In genomic region chr13:6643026-6643425, GRCm38 (mm10) we compare ENCODE assay signal across 19 mouse cellular contexts. TPM values are rescaled to one million over a fixed set of nuclear protein-coding genes. Genes with fewer than 3 reads are reported as not detected.
DNase-seq lines count a peak whose midpoint lies in the region; ATAC-seq and TF ChIP-seq lines count a peak whose summit lies in the region.
"Had no signal": no experiment of that assay in that cellular context is flagged by ENCODE, and none has a peak within 500 bp of the region (broad histone marks: within the 10 kb centered on the region; RNA-seq: fewer than 3 reads in every experiment).

No protein-coding gene starts in this region.

- no peaks in the 10 kb centered on the region for H3K27me3 ChIP-seq in heart, embryonic 11.5 days (ENCODE audit: control insufficient read depth, insufficient read depth, low read length)
- no peaks in the 10 kb centered on the region for H3K27me3 ChIP-seq in megakaryocyte, embryonic 14.5 days (replicated peaks)
- H3K27me3 ChIP-seq in MEL (ENCODE audit: control insufficient read depth in 1 of 2, insufficient read depth in 2 of 2, low read length in 2 of 2): no peaks in the 10 kb centered on the region
- H3K27me3 ChIP-seq in small intestine, adult 2 months (ENCODE audit: control insufficient read depth, insufficient read depth, low read length): no peaks in the 10 kb centered on the region
- H3K27me3 ChIP-seq: heart, embryonic 12.5 days; hindbrain, embryonic 12.5 days had no signal

- H3K27ac ChIP-seq in heart, embryonic 11.5 days (ENCODE audit: low read depth, low read length): no peak overlapping the region
- H3K27ac ChIP-seq in MEL (ENCODE audit: control insufficient read depth, low read depth, low read length): peak overlapping the region; percentile 72
- peak overlapping the region; percentile 83 for H3K27ac ChIP-seq in small intestine, adult 2 months (ENCODE audit: insufficient read depth, low read depth, low read length)
- H3K27ac ChIP-seq: embryonic facial prominence, embryonic 12.5 days; forebrain, embryonic 12.5 days; gastrocnemius, adult 2 months; hindbrain, embryonic 12.5 days had no signal

- TF ChIP-seq RAD21 in MEL (IDR thresholded peaks at IDR 0.05; ENCODE audit: low read depth, low read length): no peak

- no peaks in the 10 kb centered on the region for H3K9me3 ChIP-seq in heart, embryonic 11.5 days (replicated peaks; ENCODE audit: control insufficient read depth, low read length)
- H3K9me3 ChIP-seq in megakaryocyte, embryonic 14.5 days: no peaks in the 10 kb centered on the region
- no peaks in the 10 kb centered on the region for H3K9me3 ChIP-seq in MEL (replicated peaks; ENCODE audit: insufficient read depth, low read length)
- H3K9me3 ChIP-seq: embryonic facial prominence, embryonic 12.5 days; forebrain, embryonic 12.5 days; heart, embryonic 12.5 days; hindbrain, embryonic 12.5 days had no signal

- no peak for TF ChIP-seq EP300 in MEL (IDR thresholded peaks at IDR 0.05; ENCODE audit: low read depth in 1 of 2, low read length in 2 of 2)

- WGBS in heart, embryonic 11.5 days (ENCODE audit: insufficient replicate concordance): 77% methylated on average over 4 of the region's 4 CpGs
- WGBS in small intestine, adult 2 months: 94% methylated on average over 4 of the region's 4 CpGs

- TF ChIP-seq POLR2A in MEL (IDR thresholded peaks at IDR 0.05; ENCODE audit: control insufficient read depth in 1 of 2, insufficient read depth in 1 of 2, low read depth in 1 of 2, low read length in 2 of 2, poor library complexity in 1 of 2): no peak
- no peak for TF ChIP-seq POLR2A in small intestine, adult 2 months (IDR thresholded peaks at IDR 0.05; ENCODE audit: low read depth, low read length)

- H3K79me2 ChIP-seq in MEL (ENCODE audit: control insufficient read depth, insufficient read depth, low read length, poor library complexity): peaks cover 33% of the 10 kb centered on the region

- peaks cover 8% of the 10 kb centered on the region; the same call in 1 of the 2 replicates for H3K4me1 ChIP-seq in heart, embryonic 11.5 days (ENCODE audit: control insufficient read depth, insufficient read depth, low read length)
- peaks cover 89% of the 10 kb centered on the region for H3K4me1 ChIP-seq in megakaryocyte, embryonic 14.5 days
- peaks cover 14 to 36% of the 10 kb centered on the region in 2 experiments for H3K4me1 ChIP-seq in MEL (ENCODE audit: control insufficient read depth in 1 of 2, insufficient read depth in 2 of 2, low read length in 2 of 2)
- peaks cover 20% of the 10 kb centered on the region for H3K4me1 ChIP-seq in small intestine, adult 2 months (ENCODE audit: control insufficient read depth, insufficient read depth, insufficient read length, low read length)

- no peak overlapping the region for H3K4me3 ChIP-seq in heart, embryonic 11.5 days (ENCODE audit: low read depth, low read length)
- H3K4me3 ChIP-seq in megakaryocyte, embryonic 14.5 days (replicated peaks): peak overlapping the region; percentile 10
- no peak overlapping the region for H3K4me3 ChIP-seq in MEL (ENCODE audit: control insufficient read depth in 1 of 2, insufficient read depth in 1 of 2, low read depth in 2 of 2, low read length in 2 of 2)
- no peak overlapping the region for H3K4me3 ChIP-seq in small intestine, adult 2 months (ENCODE audit: low read depth, low read length)
- H3K4me3 ChIP-seq: embryonic facial prominence, embryonic 12.5 days; forebrain, embryonic 12.5 days; gastrocnemius, adult 2 months; heart, embryonic 12.5 days; hindbrain, embryonic 12.5 days had no signal

- DNase-seq in heart, adult 8-10 months (ENCODE audit: low spot score): no peak
- DNase-seq in MEL (ENCODE audit: low read depth, low spot score): no peak
- no peak for DNase-seq in lung, postnatal 4 days
- no peak for DNase-seq in frontal cortex, postnatal 10 days (ENCODE audit: low spot score in 2 of 2)
- DNase-seq: cerebellum, adult 11-12 months; cerebellum, adult 9-10 months; cerebellum, postnatal 25 days; gastrocnemius, adult 2 months; gastrocnemius, postnatal 25 days had no signal

- no peak for TF ChIP-seq CTCF in MEL (IDR thresholded peaks at IDR 0.05 in 2 of 3, conservative IDR thresholded peaks at IDR 0.05 in 1 of 3; ENCODE audit: control insufficient read depth in 1 of 3, insufficient read depth in 1 of 3, low read depth in 2 of 3, low read length in 3 of 3, poor library complexity in 1 of 3, severe bottlenecking in 1 of 3)
- no peak for TF ChIP-seq CTCF in small intestine, adult 2 months (IDR thresholded peaks at IDR 0.05; ENCODE audit: extremely low read depth, insufficient read length, insufficient replicate concordance, low read depth, low read length)

- no peaks in the 10 kb centered on the region for H3K36me3 ChIP-seq in heart, embryonic 11.5 days (ENCODE audit: control insufficient read depth, insufficient read depth, low read length)
- peaks cover 54% of the 10 kb centered on the region for H3K36me3 ChIP-seq in megakaryocyte, embryonic 14.5 days (replicated peaks; ENCODE audit: low read length)
- peaks cover 2 to 53% of the 10 kb centered on the region in 2 experiments; a peak in 3 of 4 replicates for H3K36me3 ChIP-seq in MEL (ENCODE audit: control insufficient read depth in 1 of 2, insufficient read depth in 2 of 2, low read length in 2 of 2)
- peaks cover 5% of the 10 kb centered on the region for H3K36me3 ChIP-seq in small intestine, adult 2 months (ENCODE audit: control insufficient read depth, insufficient read depth, low read length)
- H3K36me3 ChIP-seq: embryonic facial prominence, embryonic 12.5 days; forebrain, embryonic 12.5 days; hindbrain, embryonic 12.5 days had no signal

- no peak overlapping the region for H3K4me2 ChIP-seq in heart, embryonic 11.5 days
- H3K4me2 ChIP-seq: embryonic facial prominence, embryonic 12.5 days; forebrain, embryonic 12.5 days; heart, embryonic 12.5 days; hindbrain, embryonic 12.5 days had no signal

- ATAC-seq in heart, embryonic 11.5 days (replicated peaks; ENCODE audit: insufficient number of reproducible peaks, low FRiP score, low TSS enrichment): no peak
- ATAC-seq in megakaryocyte, adult 5-6 weeks (ENCODE audit: poor library complexity, severe bottlenecking): no peak
- ATAC-seq: forebrain, embryonic 16.5 days; hindbrain, embryonic 16.5 days had no signal

- 0 out of 2 replicates have a peak overlapping the region, but pooled peaks have one; percentile 22 for H3K9ac ChIP-seq in heart, embryonic 11.5 days (ENCODE audit: low read depth, low read length)
- no peak overlapping the region for H3K9ac ChIP-seq in MEL (ENCODE audit: control insufficient read depth, low read depth, low read length, poor library complexity, severe bottlenecking)
- H3K9ac ChIP-seq: embryonic facial prominence, embryonic 12.5 days; forebrain, embryonic 12.5 days; heart, embryonic 12.5 days; hindbrain, embryonic 12.5 days had no signal

TF ChIP-seq in MEL, 35 proteins besides CTCF, POLR2A, EP300 and RAD21:
- TF ChIP-seq MEF2A (IDR thresholded peaks at IDR 0.05; ENCODE audit: extremely low read depth, insufficient replicate concordance, low read depth, low read length, poor library complexity, severe bottlenecking) (no peak), GABPA (IDR thresholded peaks at IDR 0.05; ENCODE audit: low read depth, low read length) (no peak), USF1 (IDR thresholded peaks at IDR 0.05; ENCODE audit: low read depth, low read length) (no peak), MYB (IDR thresholded peaks at IDR 0.05; ENCODE audit: low read depth, low read length) (no peak), TCF12 (IDR thresholded peaks at IDR 0.05; ENCODE audit: low read depth, low read length) (no peak), ZNF384 (IDR thresholded peaks at IDR 0.05; ENCODE audit: low read depth, low read length) (no peak), MXI1 (IDR thresholded peaks at IDR 0.05; ENCODE audit: low read depth, low read length) (no peak), UBTF (IDR thresholded peaks at IDR 0.05; ENCODE audit: borderline replicate concordance, insufficient read depth, low read depth, low read length) (no peak), BHLHE40 (IDR thresholded peaks at IDR 0.05; ENCODE audit: borderline replicate concordance, low read depth, low read length) (no peak), TAL1 (IDR thresholded peaks at IDR 0.05; ENCODE audit: low read length) (no peak), GATA1 (IDR thresholded peaks at IDR 0.05; ENCODE audit: low read depth, low read length) (no peak)

RNA-seq across cellular contexts. Expression of gene Pfkp, which starts 5.6 kb away (rescaled TPM):
- 143 and 184 TPM in 2 replicates for polyA plus RNA-seq in heart, embryonic 11.5 days (2014; fragmentation: Nextera tagmentation; extraction: Ambion mirVana)
- 10 to 100 TPM; 27.7 to 47.5 (median 33.5) TPM for total RNA-seq in heart, adult 8-10 months (2022)
- 15.2 and 36.9 TPM in 2 replicates for polyA plus RNA-seq in megakaryocyte, embryonic 14.5 days (2012; ENCODE audit: insufficient read depth, low replicate concordance)
- 51.1 and 66.3 TPM in 2 replicates for total RNA-seq in megakaryocyte, adult 5-6 weeks (2015)
- 90.5 and 94.6 TPM in 2 replicates for total RNA-seq in megakaryocyte, adult 5-6 weeks (2017)
- total RNA-seq in MEL (2012; rRNA removed): 53.3 and 103 TPM in 2 replicates
- 100 to 1,000 TPM in 1 of 2 experiments, not detected in 1; 175 TPM for polyA plus RNA-seq in MEL (2012; ENCODE audit: insufficient read depth in 1 of 2, insufficient read length in 2 of 2, low read depth in 1 of 2, low replicate concordance in 2 of 2, missing spikeins in 1 of 2)
- 37.4 and 159 TPM in 2 replicates for polyA plus RNA-seq in small intestine, adult 2 months (2012; rRNA removed)
